Mouse (Mus musculus) liver, postnatal 0 days (tissue): Measurements from ENCODE around the gene Hoxa7.

ENCODE experiments used
- CTCF ChIP-seq: sonication (generic); IDR thresholded peaks from 2 replicates; pipeline ENCODE4 v1.5.1; 2016; ENCODE audit warnings: antibody characterized with exemption, low read depth
- EP300 ChIP-seq: IDR thresholded peaks from 2 replicates; pipeline ENCODE4 v1.6.1; 2016; ENCODE audit warnings: antibody characterized with exemption, low read depth, mild to moderate bottlenecking

- no peak for TF ChIP-seq CTCF
- no peak for TF ChIP-seq EP300
Measured at GRCm38 (mm10) chr6:52190906-52191810, 30.5 kb downstream of the Hoxa7 start, which contains the start of gene Hoxa4.
